Mouse (Mus musculus): ENCODE data around the gene Trim63.

DNA sequence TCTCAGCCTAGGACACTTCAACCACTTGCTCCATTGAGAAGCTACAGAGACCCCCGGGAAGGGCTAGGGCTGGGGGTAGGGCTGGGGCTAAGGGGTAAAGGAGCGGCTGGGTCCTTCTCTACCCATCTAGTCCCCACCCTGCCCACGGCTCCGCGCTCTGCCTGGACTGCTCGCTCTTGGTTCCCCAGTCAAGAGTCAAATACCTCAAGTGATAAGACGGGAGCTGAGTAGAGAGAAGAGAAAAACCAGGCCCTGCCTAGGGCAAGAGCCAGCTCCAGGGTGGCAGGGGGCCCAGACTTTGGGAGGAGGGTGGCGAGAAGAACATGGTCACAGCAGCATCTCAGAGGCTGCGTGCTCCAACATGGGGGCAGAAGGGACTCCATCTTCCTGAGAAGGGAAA lies 550 bp downstream of the Trim63 start:
- TF ChIP-seq POLR2A (IDR thresholded peaks at IDR 0.05; ENCODE audit: insufficient read length, low read depth) (no peak), USF1 (IDR thresholded peaks at IDR 0.05; ENCODE audit: low read depth) (no peak), TCF12 (IDR thresholded peaks at IDR 0.05; ENCODE audit: insufficient read depth, poor library complexity, severe bottlenecking) (no peak)
